Mouse (Mus musculus): ENCODE data around the gene Cbx5.

DNA sequence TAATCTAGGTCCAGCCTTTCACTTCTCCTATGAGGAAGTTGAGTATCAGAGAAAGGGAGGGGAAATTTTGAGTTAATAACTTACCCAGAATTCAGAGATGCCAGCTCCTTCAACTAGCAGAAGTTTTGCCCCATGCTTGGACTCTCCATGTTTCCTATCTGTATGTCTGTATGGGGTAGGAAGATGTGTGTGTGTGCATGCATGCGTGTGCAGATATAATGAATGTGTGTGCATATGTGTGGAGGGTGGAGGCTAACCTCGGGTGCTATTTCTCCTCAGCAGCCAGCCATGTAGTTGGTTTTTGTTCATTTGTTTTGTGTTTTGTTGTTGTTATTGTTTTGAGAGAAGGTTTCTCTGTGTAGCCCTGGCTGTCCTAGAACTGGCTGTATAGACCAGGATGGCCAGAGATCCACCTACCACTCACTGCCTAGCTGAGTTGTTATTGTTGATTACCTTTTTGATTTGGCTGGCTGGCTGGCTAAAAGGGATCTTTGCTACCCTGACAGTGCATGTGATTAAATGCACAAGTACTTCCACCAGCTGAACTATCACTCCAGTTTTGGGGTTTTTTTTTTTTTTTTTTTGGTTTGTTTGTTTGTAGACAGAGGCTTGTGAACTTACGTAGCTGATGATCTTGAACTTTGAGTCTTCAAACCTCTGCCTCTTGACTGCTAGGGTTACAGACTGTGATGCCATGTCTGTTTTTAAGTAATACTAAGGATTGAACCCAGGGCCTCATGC is 42.0 kb upstream of the Cbx5 start:
- TF ChIP-seq CTCF (IDR thresholded peaks at IDR 0.05; ENCODE audit: borderline replicate concordance, insufficient read depth, low read depth, low read length), result no peak
- no peak for TF ChIP-seq POLR2A (IDR thresholded peaks at IDR 0.05; ENCODE audit: borderline replicate concordance, insufficient read depth, low read length)
